Mouse (Mus musculus) bone marrow, adult 2 months (tissue): ENCODE measurements around the gene Ptpru. TPM values are rescaled to one million over a fixed set of nuclear protein-coding genes. Genes with fewer than 3 reads are reported as not detected.
A peak's percentile ranks its signal among the peaks of the same experiment; 100 is the strongest.

Experiments used
- H3K27ac ChIP-seq: fragments of 200-500 bp; 2 replicates; pipeline ENCODE4 v1.5.1; 2012; ENCODE audit warnings: low read depth, mild to moderate bottlenecking, control low read depth, inconsistent platforms, low read length; ENCODE audit not compliant: control insufficient read depth, poor library complexity, insufficient read depth
- H3K4me1 ChIP-seq: fragments of 200-500 bp; 2 replicates; pipeline ENCODE4 v1.6.1; 2011; ENCODE audit warnings: low read length; ENCODE audit not compliant: control insufficient read depth, insufficient read depth
- H3K4me3 ChIP-seq: fragments of 200-500 bp; replicated peaks from 2 replicates; pipeline ENCODE3; 2011; ENCODE audit warnings: mild to moderate bottlenecking, low read depth, low read length, control low read depth; ENCODE audit not compliant: control insufficient read depth
- CTCF ChIP-seq: fragments of 200-500 bp; IDR thresholded peaks from 2 replicates; pipeline ENCODE4 v1.5.1; 2011; ENCODE audit warnings: low read length, control low read depth; ENCODE audit not compliant: control insufficient read depth, insufficient read depth
- POLR2A ChIP-seq: fragments of 200-500 bp; IDR thresholded peaks from 2 replicates; pipeline ENCODE4 v1.6.1; 2011; ENCODE audit warnings: low read depth, mild to moderate bottlenecking, control low read depth, low read length, borderline replicate concordance; ENCODE audit not compliant: control insufficient read depth
- WGBS: fragments of 180-500 bp; shearing (Covaris S2); methylation state at CpG from one replicate; pipeline ENCODE4 v1.1.7; 2018; 5-methylcytosine and 5-hydroxymethylcytosine counted together
- polyA plus RNA-seq: library from polyadenylated mRNA; stranded (reverse); fragments of >200 nt; gene quantifications from 2 replicates; pipeline ENCODE4 v1.2.4, GENCODE M21; 2011; ENCODE audit warnings: low replicate concordance; ENCODE audit not compliant: missing spikeins, insufficient read depth, insufficient read length

Gene Ptpru
- polyA plus RNA-seq, 1 experiment = 15.1 TPM

GRCm38 (mm10) chr4:131845991-131846778 lies 8.1 kb upstream of the Ptpru start:
- Histone ChIP-seq H3K4me3 (no peak overlapping the region), H3K27ac (no peak overlapping the region), H3K4me1 (no peaks in the 10 kb centered on the region; the same call in 1 of the 2 replicates)
- TF ChIP-seq POLR2A (no peak), CTCF (no peak)
- WGBS = 77% methylated on average over 8 of the region's 8 CpGs

GRCm38 (mm10) chr4:131843290-131843743 lies 5.2 kb upstream of the Ptpru start, which contains the start of gene Mecr:
Mecr (plus strand) TSS chr4:131843470.
- Histone ChIP-seq H3K27ac (peak within 1 kb of the TSS; percentile 14; the same call in 1 of the 2 replicates), H3K4me3 (peak within 1 kb of the TSS; percentile 99), H3K4me1 (peaks cover under 1% of the 10 kb centered on the region)
- under 1% methylated on average over 37 of the region's 37 CpGs for WGBS
- TF ChIP-seq POLR2A (peak; percentile 59; the same call in 1 of the 2 replicates), CTCF (no peak)

DNA sequence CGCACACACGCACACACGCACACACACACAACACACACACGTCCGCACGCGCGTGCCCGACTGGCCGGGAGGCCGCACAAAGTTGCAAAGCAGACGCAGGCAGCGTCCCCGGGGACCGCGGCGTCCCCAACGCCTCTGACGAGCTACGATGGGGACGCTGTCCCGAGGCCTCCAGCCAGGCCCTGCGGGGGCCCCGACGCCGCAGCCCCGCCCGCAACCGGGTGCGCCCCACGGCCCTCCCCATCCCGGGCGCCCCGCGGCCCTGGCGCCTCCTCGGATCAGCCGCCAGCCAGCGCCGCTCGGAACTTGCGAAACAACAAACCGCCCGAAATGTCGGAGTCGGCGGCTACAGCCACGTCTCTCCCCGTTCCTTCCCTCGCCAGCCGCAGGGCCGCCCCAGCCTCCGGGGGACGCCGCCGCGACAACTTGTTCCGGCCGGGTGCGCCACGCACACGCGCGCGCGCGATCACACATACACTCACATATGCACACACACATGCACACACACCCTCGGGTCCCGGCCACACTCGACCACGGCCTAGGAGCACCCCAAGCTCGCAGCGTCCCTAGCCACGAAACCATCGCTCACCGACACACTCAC lies 1.1 kb downstream of the Ptpru start:
- WGBS = under 1% methylated on average over 75 of the region's 76 CpGs
- H3K4me1 ChIP-seq = peaks cover 6% of the 10 kb centered on the region
- no peak overlapping the region for H3K27ac ChIP-seq
- H3K4me3 ChIP-seq = peak overlapping the region; percentile 66
- TF ChIP-seq POLR2A (no peak; the same call in 1 of the 2 replicates), CTCF (no peak)

DNA sequence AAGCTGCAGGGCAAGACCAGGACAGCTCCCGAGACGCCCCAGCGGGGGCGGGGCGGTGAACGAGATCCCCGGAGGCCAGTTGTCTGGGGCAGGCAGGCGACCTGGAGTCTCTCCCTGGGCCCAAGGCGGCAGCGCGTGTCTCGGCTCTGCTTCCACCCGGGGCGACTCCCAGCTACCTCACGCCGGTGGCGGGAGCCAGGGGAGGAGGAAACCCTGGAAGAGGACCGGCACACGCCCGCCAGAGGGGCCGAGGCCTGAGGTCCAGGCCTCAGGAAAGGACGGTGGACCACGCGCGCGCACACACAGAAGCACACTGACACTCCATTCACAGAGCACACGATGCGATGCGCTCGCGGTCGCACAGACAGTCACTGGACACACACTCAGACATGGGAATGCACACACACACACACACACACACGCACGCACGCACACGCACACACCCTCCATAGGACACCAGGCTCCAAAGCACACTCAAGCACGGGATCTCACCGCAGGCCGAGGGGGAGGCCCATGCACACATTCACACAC lies 1.7 kb downstream of the Ptpru start:
- Histone ChIP-seq H3K27ac (no peak overlapping the region), H3K4me3 (peak overlapping the region; percentile 39), H3K4me1 (peaks cover 6% of the 10 kb centered on the region)
- TF ChIP-seq CTCF = no peak
- no peak for TF ChIP-seq POLR2A
- WGBS = 1% methylated on average over 39 of the region's 39 CpGs

- Histone ChIP-seq H3K4me3 (no peak overlapping the region), H3K4me1 (peaks cover 6% of the 10 kb centered on the region), H3K27ac (no peak overlapping the region)
- TF ChIP-seq POLR2A (no peak), CTCF (no peak)
- WGBS = 63% methylated on average over 9 of the region's 9 CpGs
Observed at GRCm38 (mm10) chr4:131833971-131834609, 4.0 kb downstream of the Ptpru start.

DNA sequence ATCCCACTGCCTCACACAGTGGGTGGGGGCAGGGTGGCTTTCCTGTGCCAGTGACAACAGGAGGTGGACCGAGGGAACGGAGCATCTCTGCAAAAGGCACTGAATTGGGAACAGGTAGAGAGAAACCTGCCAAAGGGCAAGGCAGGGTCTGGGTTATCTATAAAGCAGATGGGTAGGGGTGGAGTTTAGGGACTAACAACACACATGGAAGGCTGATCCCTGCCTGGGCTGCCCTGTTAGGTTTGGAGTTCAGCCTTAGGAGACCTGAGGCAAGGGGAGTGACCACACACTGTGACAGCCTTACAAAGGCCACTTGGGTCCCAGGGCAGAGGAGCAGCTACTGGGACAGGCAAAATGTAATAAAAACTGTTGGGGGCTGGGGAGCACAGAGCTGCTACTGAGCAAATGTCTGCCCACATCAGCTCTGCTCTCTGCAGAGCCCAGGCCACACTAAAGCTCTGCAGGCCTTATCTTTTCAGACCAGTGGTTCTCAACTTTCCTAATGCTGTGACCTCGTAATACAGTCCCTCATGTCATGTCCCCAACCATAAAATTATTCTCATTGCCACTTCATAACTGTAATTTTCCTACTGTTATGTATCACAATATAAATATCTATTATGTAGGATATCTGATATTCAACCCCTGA lies 5.2 kb downstream of the Ptpru start:
- Histone ChIP-seq H3K4me1 (peaks cover 4% of the 10 kb centered on the region; the same call in 1 of the 2 replicates), H3K4me3 (no peak overlapping the region), H3K27ac (no peak overlapping the region)
- TF ChIP-seq POLR2A = no peak
- TF ChIP-seq CTCF = no peak
- WGBS = 74% methylated on average over 3 of the region's 3 CpGs

GRCm38 (mm10) chr4:131831546-131832045 lies 6.5 kb downstream of the Ptpru start:
- Histone ChIP-seq H3K4me3 (no peak overlapping the region), H3K27ac (no peak overlapping the region), H3K4me1 (peaks cover 1% of the 10 kb centered on the region; the same call in 1 of the 2 replicates)
- TF ChIP-seq POLR2A (no peak), CTCF (no peak)
- 78% methylated on average over 5 of the region's 5 CpGs for WGBS

DNA sequence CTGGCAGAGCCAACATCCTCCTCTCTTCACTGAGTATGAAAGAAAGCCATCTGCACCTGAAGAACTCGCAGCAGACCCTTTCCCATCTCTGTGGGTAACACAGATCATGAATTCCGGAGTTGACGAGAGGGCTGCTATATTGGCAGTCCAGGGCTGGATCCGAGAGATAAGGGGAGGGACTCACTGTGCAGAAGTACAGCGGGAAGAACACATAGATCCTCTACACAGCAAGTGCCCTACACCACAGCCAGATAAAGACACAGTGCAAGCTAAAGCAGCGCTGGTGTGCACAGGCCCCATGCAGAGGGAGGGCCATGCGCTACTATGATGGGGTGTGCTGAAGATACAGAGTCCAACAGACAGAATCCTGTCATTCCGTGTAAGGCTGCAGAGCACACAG lies 9.0 kb downstream of the Ptpru start:
- H3K27ac ChIP-seq = no peak overlapping the region

More for the DNA sequence above, 9.0 kb downstream of the Ptpru start:
- WGBS = 74% methylated on average over 8 of the region's 8 CpGs
- no peak overlapping the region for H3K4me3 ChIP-seq
- no peaks in the 10 kb centered on the region for H3K4me1 ChIP-seq
- no peak for TF ChIP-seq CTCF
- TF ChIP-seq POLR2A = no peak
